Mouse (Mus musculus): ENCODE data around the gene Pik3ca.

DNA sequence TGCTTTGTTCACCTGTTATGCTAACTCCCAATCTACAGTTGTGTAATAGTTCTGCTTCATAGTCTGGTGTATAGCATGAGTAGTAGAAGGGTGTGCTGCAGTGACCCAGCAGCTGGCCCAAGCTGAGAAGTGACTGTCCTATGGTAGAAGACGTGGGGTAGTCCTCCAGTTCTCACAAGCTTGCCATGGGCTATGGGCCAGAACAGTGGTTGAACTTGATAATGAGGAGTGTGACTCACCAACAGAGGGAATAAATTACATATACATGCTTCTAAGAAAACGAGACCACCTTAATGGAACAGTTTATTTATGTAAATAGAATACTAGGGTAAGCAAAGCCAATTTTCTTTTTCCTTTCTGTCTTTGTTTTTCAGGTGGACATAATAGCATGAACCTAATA lies 32.9 kb downstream of the Pik3ca start:
- TF ChIP-seq CTCF (IDR thresholded peaks at IDR 0.05; ENCODE audit: borderline replicate concordance, insufficient read depth, low read length) (no peak), POLR2A (IDR thresholded peaks at IDR 0.05; ENCODE audit: low read depth, low read length) (no peak)

Measured in embryonic fibroblast, embryonic 13.5 days (primary cell).